Mouse (Mus musculus) bone marrow, adult 2 months (tissue): ENCODE results near the gene Vps37d.

ENCODE experiments used
- CTCF ChIP-seq: fragments of 200-500 bp; IDR thresholded peaks from 2 replicates; pipeline ENCODE4 v1.5.1; 2011; ENCODE audit warnings: low read length, control low read depth; ENCODE audit not compliant: control insufficient read depth, insufficient read depth
- POLR2A ChIP-seq: fragments of 200-500 bp; IDR thresholded peaks from 2 replicates; pipeline ENCODE4 v1.6.1; 2011; ENCODE audit warnings: low read depth, mild to moderate bottlenecking, control low read depth, low read length, borderline replicate concordance; ENCODE audit not compliant: control insufficient read depth

- no peak for TF ChIP-seq POLR2A
- peak; percentile 63; the same call in 1 of the 2 replicates for TF ChIP-seq CTCF
Observed at GRCm38 (mm10) chr5:135077564-135078481, at the start of gene Vps37d.
